Mouse (Mus musculus) midbrain, postnatal 0 days (tissue): ENCODE measurements at regions not wholly inside any gene's neighbourhood (a gene's known extent, or its start where the extent isn't known, plus 50 kb on each side); places are given as distances from the start of the nearest gene placed in this dataset.
A peak's percentile ranks its signal among the peaks of the same experiment; 100 is the strongest.

ENCODE experiments used
- ATAC-seq: fragments of 200-750 bp; cut with Nextera tagmentation; 2 replicates; pipeline ENCODE4 v1.8.0; 2017; ENCODE audit warnings: moderate number of reproducible peaks, mild to moderate bottlenecking, moderate TSS enrichment, moderate library complexity; ENCODE audit not compliant: low FRiP score
- DNase-seq: peaks from one replicate; pipeline ENCODE4 v3.0.0-alpha.2; 2015; ENCODE audit warnings: low spot score
- H3K27ac ChIP-seq: fragments of 300-500 bp; sonication (generic); 2 replicates; pipeline ENCODE4 v1.5.1; 2014; ENCODE audit warnings: low read depth, mild to moderate bottlenecking, low read length, mixed read lengths
- H3K27me3 ChIP-seq: fragments of 300-500 bp; sonication (generic); 2 replicates; pipeline ENCODE4 v1.6.1; 2014; ENCODE audit warnings: low read length, control low read depth, mixed read lengths; ENCODE audit not compliant: insufficient read depth
- H3K36me3 ChIP-seq: fragments of 300-500 bp; sonication (generic); 2 replicates; pipeline ENCODE4 v1.6.1; 2014; ENCODE audit warnings: low read length, control low read depth, mixed read lengths; ENCODE audit not compliant: insufficient read depth
- H3K4me1 ChIP-seq: fragments of 300-500 bp; sonication (generic); 2 replicates; pipeline ENCODE4 v1.6.1; 2014; ENCODE audit warnings: mild to moderate bottlenecking, control low read depth, antibody characterized with exemption, low read length, mixed read lengths; ENCODE audit not compliant: insufficient read depth
- H3K4me2 ChIP-seq: fragments of 300-500 bp; sonication (generic); 2 replicates; pipeline ENCODE4 v1.6.1; 2014; ENCODE audit warnings: low read depth, mild to moderate bottlenecking, low read length, mixed read lengths; ENCODE audit not compliant: poor library complexity, severe bottlenecking
- H3K4me3 ChIP-seq: fragments of 300-500 bp; sonication (generic); 2 replicates; pipeline ENCODE4 v1.5.1; 2014; ENCODE audit warnings: low read depth, mild to moderate bottlenecking, low read length, moderate library complexity
- H3K9ac ChIP-seq: fragments of 300-500 bp; sonication (generic); replicated peaks from 2 replicates; pipeline ENCODE4 v1.6.1; 2014; ENCODE audit warnings: mild to moderate bottlenecking, low read length, moderate library complexity, mixed read lengths; ENCODE audit not compliant: poor library complexity, severe bottlenecking
- H3K9me3 ChIP-seq: fragments of 300-500 bp; sonication (generic); 2 replicates; pipeline ENCODE4 v1.6.1; 2016; ENCODE audit warnings: low read length, control low read depth
- CTCF ChIP-seq: IDR thresholded peaks from 2 replicates; pipeline ENCODE4 v1.5.1; 2016; ENCODE audit warnings: antibody characterized with exemption, mild to moderate bottlenecking
- WGBS: fragments of 180-500 bp; shearing (Covaris S2); extraction: QIAGEN DNeasy Blood & Tissue Kit; methylation state at CpG from one replicate; pipeline ENCODE4 v1.1.7; 2014; 5-methylcytosine and 5-hydroxymethylcytosine counted together

DNA sequence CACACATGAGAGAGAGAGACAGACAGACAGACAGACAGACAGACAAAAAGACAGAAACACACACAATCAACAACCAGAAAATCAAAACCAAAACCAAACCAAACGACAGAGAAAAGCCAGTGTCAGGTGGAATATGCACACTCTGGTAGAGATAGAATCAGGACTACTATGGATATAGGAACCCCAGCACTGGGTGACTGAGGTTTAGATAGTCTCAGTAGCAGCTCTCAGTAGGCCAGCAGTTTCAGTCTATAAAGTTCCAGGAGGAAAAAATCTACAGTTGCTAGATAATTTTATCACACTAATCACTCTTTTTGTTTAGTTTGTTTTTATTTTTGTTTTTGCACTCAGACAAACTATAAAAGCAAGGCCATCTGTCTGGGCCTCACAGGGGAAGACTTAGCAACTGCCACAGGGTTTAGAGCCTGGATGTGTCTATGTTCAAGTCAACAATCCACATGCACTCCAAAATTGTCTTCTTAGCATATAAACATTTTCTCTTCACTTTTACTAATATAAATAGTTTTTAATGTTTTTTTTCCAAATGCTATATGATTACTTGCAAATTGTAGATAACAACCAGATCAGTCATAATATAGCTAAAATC, 718.2 kb downstream of the Trim52 start:
- 89% methylated on average over 1 of the region's 1 CpGs for WGBS
- no peak overlapping the region for H3K27ac ChIP-seq
- TF ChIP-seq CTCF, result no peak

DNA sequence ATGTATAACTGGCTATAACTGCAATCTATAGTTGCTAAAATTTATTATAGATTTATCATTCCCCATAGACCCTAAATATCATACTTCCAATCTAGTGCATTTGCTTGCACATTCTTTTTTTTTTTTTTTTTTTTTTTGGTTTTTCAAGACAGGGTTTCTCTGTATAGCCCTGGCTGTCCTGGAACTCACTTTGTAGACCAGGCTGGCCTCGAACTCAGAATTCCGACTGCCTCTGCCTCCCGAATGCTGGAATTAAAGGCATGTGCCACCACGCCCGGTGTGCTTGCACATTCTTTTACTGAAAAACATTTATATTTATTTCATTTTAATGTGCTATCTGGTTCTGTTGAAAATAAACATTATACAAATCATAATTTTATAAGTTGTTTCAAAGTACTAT, 729.7 kb downstream of the Trim52 start:
- WGBS, result 65% methylated on average over 5 of the region's 5 CpGs
- Histone ChIP-seq H3K27ac (no peak overlapping the region), H3K27me3 (no peaks in the 10 kb centered on the region), H3K36me3 (no peaks in the 10 kb centered on the region), H3K4me3 (no peak overlapping the region), H3K4me2 (no peak overlapping the region), H3K9me3 (no peaks in the 10 kb centered on the region), H3K9ac (no peak overlapping the region), H3K4me1 (no peaks in the 10 kb centered on the region)
- no peak for TF ChIP-seq CTCF
- DNase-seq, result no peak
- no peak for ATAC-seq

More for the DNA sequence above, 718.2 kb downstream of the Trim52 start:
- H3K9me3 ChIP-seq, result no peaks in the 10 kb centered on the region
- H3K9ac ChIP-seq, result no peak overlapping the region
- ATAC-seq, result no peak
- H3K4me3 ChIP-seq, result no peak overlapping the region
- H3K27me3 ChIP-seq, result no peaks in the 10 kb centered on the region
- H3K4me1 ChIP-seq, result no peaks in the 10 kb centered on the region
- DNase-seq, result no peak
- no peak overlapping the region for H3K4me2 ChIP-seq
- no peaks in the 10 kb centered on the region for H3K36me3 ChIP-seq

DNA sequence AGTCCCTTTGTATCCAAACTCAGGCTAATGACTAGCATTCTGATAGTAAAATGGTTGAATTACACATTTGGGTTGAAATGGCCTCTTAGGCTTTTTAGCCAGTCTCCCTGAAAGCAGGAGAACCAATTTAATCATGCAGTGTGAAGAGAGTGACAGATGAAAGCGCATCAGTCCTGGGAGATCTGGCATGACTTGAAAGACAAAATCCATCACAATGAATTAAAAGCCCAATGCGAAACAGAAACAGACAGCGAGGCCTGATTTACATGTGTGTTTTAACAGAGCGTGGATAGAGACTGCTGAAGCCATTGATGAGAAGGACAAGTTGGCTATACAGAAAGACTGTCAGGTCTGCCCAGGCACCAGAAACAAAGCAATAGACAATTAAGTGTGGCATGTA, 730.2 kb downstream of the Trim52 start:
- TF ChIP-seq CTCF, result no peak
- H3K36me3 ChIP-seq, result no peaks in the 10 kb centered on the region
- no peak overlapping the region for H3K9ac ChIP-seq
- H3K4me3 ChIP-seq, result no peak overlapping the region
- no peaks in the 10 kb centered on the region for H3K27me3 ChIP-seq
- no peak overlapping the region for H3K27ac ChIP-seq
- H3K9me3 ChIP-seq, result no peaks in the 10 kb centered on the region
- ATAC-seq, result peak; percentile 47; the same call in 1 of the 2 replicates
- peak; percentile 71 for DNase-seq
- H3K4me2 ChIP-seq, result no peak overlapping the region
- H3K4me1 ChIP-seq, result no peaks in the 10 kb centered on the region
- 18% methylated on average over 4 of the region's 4 CpGs for WGBS
